Mouse (Mus musculus): ENCODE data around the gene Acot12.

- TF ChIP-seq POLR2A (IDR thresholded peaks at IDR 0.05; ENCODE audit: extremely low read depth, insufficient read depth, low read length) (no peak), CTCF (IDR thresholded peaks at IDR 0.05; ENCODE audit: extremely low read depth, insufficient read depth, low read length) (no peak)
These were observed 86.6 kb downstream of the Acot12 start for GRCm38 (mm10) chr13:91827876-91828275.
